Mouse (Mus musculus): ENCODE measurements around the gene Ttc39b.
A peak's percentile ranks its signal among the peaks of the same experiment; 100 is the strongest.

Ttc39b gene

DNA sequence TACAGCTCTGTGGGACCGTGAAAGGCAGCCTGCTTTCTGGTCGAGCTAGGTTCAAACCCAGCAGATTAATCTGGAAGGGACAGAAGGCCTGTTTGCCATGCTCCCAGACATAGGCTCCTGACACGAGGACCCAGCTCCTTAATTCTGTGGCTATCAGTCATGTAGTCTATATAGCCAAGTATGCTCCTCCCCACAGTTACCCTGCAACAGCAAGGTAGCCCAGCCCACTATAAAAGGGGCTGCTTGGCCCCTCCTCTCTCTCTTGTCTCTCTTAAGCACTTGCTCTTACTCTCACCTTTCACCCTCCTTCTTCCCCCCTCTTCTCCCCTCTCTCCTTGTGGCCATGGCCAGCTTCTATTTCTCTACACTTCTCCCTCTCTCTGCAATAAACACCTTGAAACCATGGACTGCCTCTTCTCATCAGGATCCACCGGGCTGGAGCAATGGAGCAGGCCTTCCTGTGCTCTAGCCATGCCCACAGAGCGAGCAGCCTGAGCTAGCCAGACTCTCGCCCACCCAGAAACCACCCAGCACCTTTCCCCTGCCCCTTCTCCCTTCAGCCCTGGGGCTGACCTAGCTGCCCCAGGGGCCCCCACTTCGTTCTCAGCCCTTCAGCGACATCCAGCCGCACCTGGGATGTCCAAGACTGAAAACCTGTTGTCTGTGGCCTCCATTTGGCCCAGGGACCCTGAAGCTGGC is 51.0 kb downstream of the Ttc39b start:
- DNase-seq (ENCODE audit: low read depth, low spot score), result no peak
- H3K27me3 ChIP-seq (ENCODE audit: control insufficient read depth, insufficient read depth, low read length, poor library complexity, severe bottlenecking), result no peaks in the 10 kb centered on the region
- no peaks in the 10 kb centered on the region for H3K36me3 ChIP-seq (ENCODE audit: control insufficient read depth, insufficient read depth, low read length, poor library complexity, severe bottlenecking)

GRCm38 (mm10) chr4:83270481-83270880 is 53.6 kb downstream of the Ttc39b start:
- no peaks in the 10 kb centered on the region for H3K36me3 ChIP-seq (ENCODE audit: control insufficient read depth, insufficient read depth, low read length, poor library complexity, severe bottlenecking)
- DNase-seq (ENCODE audit: low read depth, low spot score), result no peak
- no peaks in the 10 kb centered on the region for H3K27me3 ChIP-seq (ENCODE audit: control insufficient read depth, insufficient read depth, low read length, poor library complexity, severe bottlenecking)

- H3K36me3 ChIP-seq (ENCODE audit: control insufficient read depth, insufficient read depth, low read length, poor library complexity, severe bottlenecking), result no peaks in the 10 kb centered on the region
- DNase-seq (ENCODE audit: low read depth, low spot score), result no peak
- H3K27me3 ChIP-seq (ENCODE audit: control insufficient read depth, insufficient read depth, low read length, poor library complexity, severe bottlenecking), result no peaks in the 10 kb centered on the region
These were observed 54.4 kb downstream of the Ttc39b start for GRCm38 (mm10) chr4:83269614-83270013.

DNA sequence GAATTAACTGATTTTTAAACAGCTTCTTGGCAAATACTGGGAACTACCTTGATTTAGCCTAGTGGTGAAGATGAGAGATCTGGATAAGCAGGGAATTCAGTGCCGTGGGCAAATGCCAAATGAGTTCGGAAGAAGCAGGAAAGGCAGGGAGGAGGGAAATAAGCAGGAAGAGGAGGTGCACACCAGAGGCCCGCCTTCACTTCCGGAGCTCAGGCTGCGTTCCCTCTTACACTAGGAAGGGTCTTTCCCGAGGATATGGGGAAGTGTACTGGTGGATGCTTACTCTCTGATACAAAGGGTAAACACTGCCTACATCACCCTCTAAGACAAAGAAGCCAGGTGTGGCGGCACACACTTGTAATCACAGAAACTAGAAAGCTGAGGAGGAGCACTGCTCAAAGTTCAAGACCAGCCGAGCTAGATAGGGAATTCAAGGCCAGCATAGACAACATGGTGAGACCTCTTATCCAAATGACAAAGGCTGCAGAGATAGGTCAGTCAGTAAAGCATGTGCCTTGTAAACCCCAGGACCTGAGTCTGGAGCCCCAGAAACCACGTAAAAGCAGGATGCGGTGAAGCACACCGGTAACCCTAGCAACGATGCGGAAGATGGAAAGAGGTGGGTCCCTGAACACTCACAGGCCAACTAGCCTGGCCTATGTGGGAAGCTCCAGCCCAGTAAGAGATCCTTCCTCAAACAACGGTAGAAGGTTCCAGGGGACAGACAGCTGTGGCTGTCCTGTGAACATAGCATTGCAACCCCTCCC is 57.9 kb downstream of the Ttc39b start:
- DNase-seq (ENCODE audit: low read depth, low spot score), result peak; percentile 54

DNA sequence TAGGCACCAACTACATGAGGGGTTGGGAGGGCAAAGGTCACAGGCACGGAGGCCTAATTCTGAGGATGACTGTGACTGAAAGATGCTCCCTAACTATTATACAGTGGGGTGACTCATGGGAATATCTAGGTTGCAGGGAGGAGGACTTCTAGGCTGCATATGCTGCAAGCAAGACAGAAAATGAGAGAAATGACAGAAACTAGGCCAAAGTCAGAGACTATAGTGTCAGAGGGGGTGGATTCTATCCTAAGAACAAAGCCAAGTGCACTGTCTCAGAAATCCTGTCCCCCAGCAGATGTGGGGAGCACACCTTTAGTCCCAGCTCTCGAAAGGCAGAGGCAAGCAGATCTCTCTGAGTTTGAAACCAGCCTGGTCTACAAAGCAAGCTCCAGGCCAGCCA is 59.2 kb downstream of the Ttc39b start:
- DNase-seq (ENCODE audit: low read depth, low spot score), result no peak
- Histone ChIP-seq H3K27me3 (ENCODE audit: control insufficient read depth, insufficient read depth, low read length, poor library complexity, severe bottlenecking) (no peaks in the 10 kb centered on the region), H3K36me3 (ENCODE audit: control insufficient read depth, insufficient read depth, low read length, poor library complexity, severe bottlenecking) (no peaks in the 10 kb centered on the region)

More for the DNA sequence above, 57.9 kb downstream of the Ttc39b start:
- no peaks in the 10 kb centered on the region for H3K36me3 ChIP-seq (ENCODE audit: control insufficient read depth, insufficient read depth, low read length, poor library complexity, severe bottlenecking)
- no peaks in the 10 kb centered on the region for H3K27me3 ChIP-seq (ENCODE audit: control insufficient read depth, insufficient read depth, low read length, poor library complexity, severe bottlenecking)

GRCm38 (mm10) chr4:83261998-83262397 is 62.1 kb downstream of the Ttc39b start:
- H3K36me3 ChIP-seq (ENCODE audit: control insufficient read depth, insufficient read depth, low read length, poor library complexity, severe bottlenecking), result no peaks in the 10 kb centered on the region
- peak; percentile 59 for DNase-seq (ENCODE audit: low read depth, low spot score)
- H3K27me3 ChIP-seq (ENCODE audit: control insufficient read depth, insufficient read depth, low read length, poor library complexity, severe bottlenecking), result no peaks in the 10 kb centered on the region

DNA sequence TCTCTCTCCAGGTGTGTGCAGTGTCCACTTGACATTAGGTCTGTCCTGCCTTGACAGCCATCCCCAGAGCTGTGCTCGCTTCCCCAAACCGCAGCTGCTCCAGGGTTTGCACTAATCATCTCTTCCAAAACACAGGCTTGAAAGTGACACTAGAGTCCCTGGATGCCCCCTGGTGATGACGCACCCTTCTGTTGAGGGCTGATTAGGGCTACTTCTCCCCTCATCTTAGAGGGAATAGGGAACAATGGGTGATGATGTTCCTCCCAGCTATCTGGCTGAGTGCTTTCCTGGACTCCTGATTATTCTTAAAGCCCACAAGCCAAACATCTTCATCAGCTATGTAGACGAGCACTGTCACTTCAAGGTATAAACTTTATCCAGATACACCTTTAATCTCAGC is 64.4 kb downstream of the Ttc39b start:
- H3K27me3 ChIP-seq (ENCODE audit: control insufficient read depth, insufficient read depth, low read length, poor library complexity, severe bottlenecking), result no peaks in the 10 kb centered on the region
- DNase-seq (ENCODE audit: low read depth, low spot score), result no peak
- H3K36me3 ChIP-seq (ENCODE audit: control insufficient read depth, insufficient read depth, low read length, poor library complexity, severe bottlenecking), result 0 out of 2 replicates have a peak, but pooled peaks cover 1% of the 10 kb centered on the region

DNA sequence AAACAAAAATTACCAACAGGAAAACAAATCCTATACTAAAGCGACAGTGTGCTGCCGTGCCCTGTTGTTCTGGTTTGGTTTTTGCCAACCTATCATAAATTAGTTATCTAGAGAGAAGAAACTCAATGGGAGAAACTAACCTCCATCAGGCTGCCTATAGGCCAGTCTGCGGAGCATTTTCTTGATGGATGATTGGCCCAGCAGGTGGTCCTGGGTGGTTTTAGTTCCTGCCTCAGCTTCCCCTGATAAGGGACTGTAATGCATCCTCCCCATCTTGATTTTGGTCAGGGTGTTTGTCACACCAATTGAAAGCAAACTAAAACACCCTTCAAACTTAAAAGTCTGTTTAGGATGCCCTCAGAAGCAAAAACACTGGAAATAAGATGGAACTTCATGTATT is 65.8 kb downstream of the Ttc39b start:
- no peak for DNase-seq (ENCODE audit: low read depth, low spot score)
- Histone ChIP-seq H3K36me3 (ENCODE audit: control insufficient read depth, insufficient read depth, low read length, poor library complexity, severe bottlenecking) (0 out of 2 replicates have a peak, but pooled peaks cover 1% of the 10 kb centered on the region), H3K27me3 (ENCODE audit: control insufficient read depth, insufficient read depth, low read length, poor library complexity, severe bottlenecking) (no peaks in the 10 kb centered on the region)

GRCm38 (mm10) chr4:83257279-83258260 is 66.5 kb downstream of the Ttc39b start:
- Histone ChIP-seq H3K36me3 (ENCODE audit: control insufficient read depth, insufficient read depth, low read length, poor library complexity, severe bottlenecking) (0 out of 2 replicates have a peak, but pooled peaks cover 1% of the 10 kb centered on the region), H3K27me3 (ENCODE audit: control insufficient read depth, insufficient read depth, low read length, poor library complexity, severe bottlenecking) (no peaks in the 10 kb centered on the region)
- no peak for DNase-seq (ENCODE audit: low read depth, low spot score)

GRCm38 (mm10) chr4:83256779-83257178 is 67.3 kb downstream of the Ttc39b start:
- 0 out of 2 replicates have a peak, but pooled peaks cover 1% of the 10 kb centered on the region for H3K36me3 ChIP-seq (ENCODE audit: control insufficient read depth, insufficient read depth, low read length, poor library complexity, severe bottlenecking)
- no peaks in the 10 kb centered on the region for H3K27me3 ChIP-seq (ENCODE audit: control insufficient read depth, insufficient read depth, low read length, poor library complexity, severe bottlenecking)
- no peak for DNase-seq (ENCODE audit: low read depth, low spot score)

DNA sequence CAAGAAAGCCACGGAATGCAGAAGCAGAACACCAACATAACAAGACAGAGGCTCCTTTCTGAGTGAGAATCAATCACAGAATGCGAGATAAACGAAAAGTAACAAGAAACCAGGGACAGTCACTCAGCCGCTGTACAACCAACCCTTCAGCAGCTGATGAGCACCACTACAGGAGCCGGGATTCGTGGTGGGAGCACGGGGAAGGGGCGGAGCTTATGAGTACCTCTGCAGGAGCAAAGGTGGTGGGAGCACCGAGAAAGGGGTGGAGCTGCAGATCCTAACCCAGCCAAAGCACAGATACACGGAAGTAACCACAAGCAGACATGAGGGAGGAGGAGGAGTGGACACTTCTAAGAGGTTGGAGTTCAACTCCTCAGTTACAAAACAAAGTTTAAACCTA is 69.1 kb downstream of the Ttc39b start:
- H3K27me3 ChIP-seq (ENCODE audit: control insufficient read depth, insufficient read depth, low read length, poor library complexity, severe bottlenecking), result no peaks in the 10 kb centered on the region
- no peak for DNase-seq (ENCODE audit: low read depth, low spot score)

GRCm38 (mm10) chr4:83253679-83254078 is 70.4 kb downstream of the Ttc39b start:
- no peaks in the 10 kb centered on the region for H3K27me3 ChIP-seq (ENCODE audit: control insufficient read depth, insufficient read depth, low read length, poor library complexity, severe bottlenecking)
- 0 out of 2 replicates have a peak, but pooled peaks cover 1% of the 10 kb centered on the region for H3K36me3 ChIP-seq (ENCODE audit: control insufficient read depth, insufficient read depth, low read length, poor library complexity, severe bottlenecking)
- no peak for DNase-seq (ENCODE audit: low read depth, low spot score)

More for the DNA sequence above, 69.1 kb downstream of the Ttc39b start:
- 0 out of 2 replicates have a peak, but pooled peaks cover 1% of the 10 kb centered on the region for H3K36me3 ChIP-seq (ENCODE audit: control insufficient read depth, insufficient read depth, low read length, poor library complexity, severe bottlenecking)

DNA sequence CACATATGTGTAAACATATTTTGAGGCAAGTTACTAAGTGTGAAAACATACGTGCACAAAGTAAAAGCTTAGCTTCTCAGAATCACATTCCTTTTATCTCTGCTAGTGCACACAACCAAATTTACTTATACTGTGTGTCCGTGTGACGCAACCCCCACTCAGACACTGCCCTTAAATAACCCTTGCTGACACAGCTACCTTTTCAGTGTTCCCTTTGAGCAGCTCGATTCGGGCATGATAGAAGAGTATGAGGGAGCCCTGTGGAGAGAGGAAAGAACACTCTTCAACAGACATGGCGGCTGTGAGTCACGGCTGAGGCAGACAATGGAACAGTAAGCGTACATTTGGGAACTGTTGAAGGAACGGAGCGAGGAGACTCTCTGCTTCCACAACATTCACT is 80.3 kb downstream of the Ttc39b start:
- H3K36me3 ChIP-seq (ENCODE audit: control insufficient read depth, insufficient read depth, low read length, poor library complexity, severe bottlenecking), result peaks cover 7% of the 10 kb centered on the region
- DNase-seq (ENCODE audit: low read depth, low spot score), result no peak
- no peaks in the 10 kb centered on the region for H3K27me3 ChIP-seq (ENCODE audit: control insufficient read depth, insufficient read depth, low read length, poor library complexity, severe bottlenecking)

- DNase-seq (ENCODE audit: low read depth, low spot score), result no peak
- no peaks in the 10 kb centered on the region for H3K27me3 ChIP-seq (ENCODE audit: control insufficient read depth, insufficient read depth, low read length, poor library complexity, severe bottlenecking)
- peaks cover 7% of the 10 kb centered on the region; the same call in 1 of the 2 replicates for H3K36me3 ChIP-seq (ENCODE audit: control insufficient read depth, insufficient read depth, low read length, poor library complexity, severe bottlenecking)
These were observed 82.4 kb downstream of the Ttc39b start for GRCm38 (mm10) chr4:83241630-83242029.

All from splenic B cell, adult 2 months (primary cell).